Mouse (Mus musculus): ENCODE data around the gene Cyyr1.
"Not testable (repeated sequence)": the region's sequence is repeated elsewhere in the genome, so short reads cannot be mapped to it uniquely, and the experiment has no call there.

The Cyyr1 gene

GRCm38 (mm10) chr16:85553297-85553696 lies at the start of gene Cyyr1:
Gene Cyyr1 (minus strand): TSS chr16:85553397.
- DNase-seq, result not testable (repeated sequence)

DNA sequence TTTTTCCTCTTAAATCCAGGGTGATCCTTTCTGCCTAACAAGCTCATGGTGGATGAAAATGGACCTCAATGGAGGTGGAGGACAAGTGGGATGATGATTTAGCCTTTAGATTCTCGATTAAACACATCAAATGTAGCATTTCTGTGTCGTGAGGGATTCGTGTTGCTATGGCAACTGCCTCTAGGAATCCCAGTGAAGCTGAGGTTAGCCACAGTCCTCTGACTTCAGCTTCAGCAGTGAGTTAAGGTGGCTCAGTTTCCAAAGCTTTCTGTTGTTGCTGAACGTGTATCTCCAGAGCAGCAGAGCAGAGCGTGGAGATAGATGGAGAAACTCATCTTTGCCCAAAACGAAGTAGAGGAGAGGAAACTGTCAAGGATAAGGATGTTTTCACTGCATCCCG lies 35.6 kb upstream of the Cyyr1 start:
- DNase-seq, result no peak

DNA sequence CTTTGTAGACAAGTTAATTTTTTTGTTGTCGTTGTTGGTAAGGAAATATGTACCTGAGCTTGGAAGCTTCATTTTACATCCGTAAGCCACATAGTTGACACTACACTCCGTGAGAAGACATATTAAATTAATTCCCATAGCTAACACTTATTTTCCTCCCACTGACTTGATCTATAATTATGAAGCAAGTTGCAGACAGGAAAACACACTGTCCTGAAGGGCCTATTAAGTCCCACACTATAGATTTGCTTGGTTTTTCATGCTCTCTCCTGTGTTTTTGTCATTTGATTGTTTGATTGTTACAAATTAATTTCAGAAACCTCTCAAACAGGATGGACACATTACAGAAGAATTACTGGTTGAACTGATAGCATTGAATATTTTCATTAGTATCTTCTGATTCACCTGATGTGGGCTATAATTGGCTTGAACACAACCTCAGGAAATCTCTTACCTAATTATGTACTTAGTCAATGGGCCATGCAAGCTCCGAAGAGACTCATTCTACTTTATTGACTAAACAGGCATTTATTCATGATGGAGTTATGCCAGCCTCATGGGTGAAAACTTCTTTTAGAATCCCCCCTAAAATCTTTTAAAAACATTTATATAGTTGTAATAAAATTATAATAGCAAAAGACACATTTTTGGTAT lies 34.5 kb upstream of the Cyyr1 start:
- no peak for DNase-seq

GRCm38 (mm10) chr16:85566474-85566873 lies 13.3 kb upstream of the Cyyr1 start:
- DNase-seq, result no peak

- no peak for DNase-seq
Measured at GRCm38 (mm10) chr16:85553838-85554237, 641 bp upstream of the Cyyr1 start.

GRCm38 (mm10) chr16:85551976-85552375 lies 1.2 kb downstream of the Cyyr1 start:
- DNase-seq, result not testable (repeated sequence)

DNA sequence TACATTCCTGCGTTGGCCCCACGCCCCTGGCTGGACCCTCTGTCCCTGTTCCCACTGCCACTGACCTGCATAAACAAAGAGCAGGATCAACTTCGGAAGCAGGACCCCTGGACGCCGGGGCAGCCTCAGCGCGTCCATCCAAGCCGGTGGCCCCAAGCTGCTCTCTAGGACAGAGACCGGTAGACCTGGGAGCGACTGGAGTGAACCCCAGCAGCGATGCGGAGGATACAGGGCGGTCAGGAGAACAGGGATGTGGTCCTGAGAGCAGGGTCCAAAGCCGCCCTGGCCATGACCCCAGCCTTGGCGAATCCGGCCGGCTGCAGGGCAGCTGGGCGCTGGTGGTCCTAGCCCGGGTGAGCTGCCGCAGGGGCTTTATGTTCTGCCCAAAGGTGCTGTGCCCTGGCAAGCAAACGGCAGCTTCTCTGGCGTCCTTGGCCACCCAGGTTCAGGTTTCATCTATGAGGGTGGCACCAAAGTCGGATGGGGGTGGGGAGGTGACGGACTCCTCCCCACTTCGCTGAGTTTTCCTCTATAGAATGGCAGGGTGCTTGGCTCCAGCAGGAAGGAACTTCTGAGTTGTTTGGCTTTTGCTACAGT lies 3.1 kb downstream of the Cyyr1 start:
- DNase-seq, result no peak

- DNase-seq, result no peak
Measured at GRCm38 (mm10) chr16:85546519-85546918, 6.7 kb downstream of the Cyyr1 start.

DNA sequence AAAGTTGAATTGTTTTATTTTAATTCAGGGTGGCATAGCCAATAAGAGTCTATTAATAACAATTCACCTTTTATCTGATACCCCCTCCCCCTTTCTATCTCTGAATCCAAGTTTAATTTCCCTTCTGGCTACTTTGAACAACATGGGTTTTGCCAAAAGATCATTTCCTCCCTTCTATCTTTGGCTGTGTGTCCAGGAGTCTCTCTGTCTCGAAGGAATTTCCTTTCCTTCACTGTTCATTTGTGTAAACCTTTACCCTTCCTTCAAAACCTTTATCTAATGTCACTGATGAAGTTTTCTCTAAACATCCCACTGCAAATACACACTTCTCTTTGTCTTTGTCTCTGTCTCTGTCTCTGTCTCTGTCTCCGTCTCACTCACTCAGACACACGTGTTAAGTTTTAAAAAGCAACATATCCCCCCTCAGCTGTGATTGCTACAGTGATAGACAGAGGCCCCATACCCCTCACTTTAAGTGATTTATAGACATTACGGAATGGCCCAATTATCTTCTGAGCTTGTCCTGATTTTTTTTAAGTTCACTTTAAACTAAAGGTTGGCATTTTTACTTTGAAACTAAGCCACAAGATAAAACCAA lies 11.4 kb downstream of the Cyyr1 start:
- DNase-seq, result no peak

DNA sequence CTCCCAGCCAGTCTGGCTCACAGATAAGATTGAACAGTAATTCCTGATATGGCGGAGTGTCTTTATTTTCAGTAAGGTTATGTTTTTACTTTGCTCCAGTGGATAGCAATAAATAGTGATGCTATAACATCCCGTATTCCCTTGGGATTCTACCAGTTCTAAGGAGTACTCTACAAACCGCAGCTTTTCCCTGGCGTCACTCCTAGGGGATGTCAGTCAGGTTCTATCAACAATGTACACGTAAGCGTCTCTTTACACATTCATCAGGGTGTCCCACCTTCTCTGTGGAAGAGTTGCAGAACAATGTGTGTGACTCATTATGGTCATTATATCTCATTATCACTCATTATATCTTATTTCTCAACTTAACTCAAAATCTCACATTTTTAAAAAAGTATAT lies 12.2 kb downstream of the Cyyr1 start:
- no peak for DNase-seq

DNA sequence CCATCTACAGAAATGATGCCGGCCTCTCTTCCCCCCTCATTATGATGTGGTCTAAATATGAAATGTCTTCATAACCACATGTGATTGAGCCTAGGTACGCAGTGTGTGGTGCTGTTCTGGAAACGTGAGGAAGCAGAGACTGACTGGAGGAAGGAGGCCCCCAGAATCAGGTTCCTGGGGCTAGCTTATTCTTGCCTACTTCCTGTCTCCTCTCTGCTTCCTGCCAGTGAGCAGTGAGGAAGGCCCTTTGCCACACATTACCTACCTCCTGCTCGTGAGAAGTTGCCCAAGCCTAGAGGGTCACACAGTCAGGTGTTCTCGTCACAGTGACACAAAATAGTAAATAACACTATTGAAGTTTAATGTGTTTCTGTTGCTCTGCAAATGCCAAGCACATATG lies 14.8 kb downstream of the Cyyr1 start:
- no peak for DNase-seq

- no peak for DNase-seq
Measured at GRCm38 (mm10) chr16:85536075-85536474, 17.1 kb downstream of the Cyyr1 start.

GRCm38 (mm10) chr16:85527743-85528620 lies 25.2 kb downstream of the Cyyr1 start:
- DNase-seq, result no peak

GRCm38 (mm10) chr16:85524589-85524988 lies 28.6 kb downstream of the Cyyr1 start:
- no peak for DNase-seq

DNA sequence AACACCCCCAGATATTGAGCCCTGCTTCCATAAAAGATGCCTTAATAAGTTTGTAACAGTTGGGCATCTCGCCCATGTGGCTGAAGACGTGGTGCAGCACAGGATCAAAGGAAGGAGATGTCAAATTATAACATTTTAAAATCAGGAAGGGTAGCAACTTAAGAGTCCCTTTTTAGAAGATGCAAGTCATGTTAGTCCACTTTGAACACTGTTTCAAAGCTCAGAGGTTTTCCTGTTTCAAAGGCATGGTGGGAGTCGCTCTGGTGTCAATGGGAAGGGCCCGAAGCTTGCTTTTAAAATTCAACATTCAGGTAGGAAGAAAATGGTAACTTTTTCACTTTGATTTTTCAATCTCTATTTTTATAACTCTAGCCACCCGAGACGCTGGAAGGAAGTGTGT lies 45.9 kb downstream of the Cyyr1 start:
- no peak for DNase-seq

GRCm38 (mm10) chr16:85505108-85505507 lies 48.1 kb downstream of the Cyyr1 start:
- DNase-seq, result no peak

DNA sequence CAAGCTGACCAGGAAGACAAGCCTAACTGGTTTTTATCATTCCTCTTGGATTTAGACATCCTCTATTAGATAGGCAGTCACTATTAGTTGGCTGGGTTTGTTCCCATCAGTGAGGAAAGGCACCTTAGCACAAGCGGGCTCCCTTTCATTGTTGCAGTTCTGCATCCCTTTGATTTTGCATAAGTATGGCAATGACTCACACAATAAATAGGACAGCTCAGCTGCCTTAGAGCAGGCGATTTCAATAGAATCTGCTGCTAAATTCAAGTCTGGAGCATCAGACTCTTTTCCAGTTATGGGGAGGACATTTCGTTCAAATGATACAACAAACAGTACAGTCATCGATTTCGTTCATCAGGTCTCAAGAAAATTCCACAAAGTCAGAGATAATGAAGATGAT lies 49.8 kb downstream of the Cyyr1 start:
- no peak for DNase-seq

- no peak for DNase-seq
Measured at GRCm38 (mm10) chr16:85495837-85496236, 57.4 kb downstream of the Cyyr1 start.

GRCm38 (mm10) chr16:85488105-85488607 lies 65.0 kb downstream of the Cyyr1 start:
- no peak for DNase-seq

- DNase-seq, result no peak
Measured at GRCm38 (mm10) chr16:85487266-85487665, 65.9 kb downstream of the Cyyr1 start.

- no peak for DNase-seq
Measured at GRCm38 (mm10) chr16:85484557-85484956, 68.6 kb downstream of the Cyyr1 start.

GRCm38 (mm10) chr16:85474552-85475071 lies 78.6 kb downstream of the Cyyr1 start:
- DNase-seq, result no peak

- DNase-seq, result no peak
Measured at GRCm38 (mm10) chr16:85470057-85470456, 83.1 kb downstream of the Cyyr1 start.
